Mouse (Mus musculus): ENCODE results near the gene Mag. TPM values are rescaled to one million over a fixed set of nuclear protein-coding genes. Genes with fewer than 3 reads are reported as not detected.
"Not testable (repeated sequence)": the region's sequence is repeated elsewhere in the genome, so short reads cannot be mapped to it uniquely, and the experiment has no call there.

The Mag gene
- polyA plus RNA-seq, 1 experiment from 2014 or later: 0.49 TPM

- Histone ChIP-seq H3K4me3 (peak overlapping the region; percentile 91), H3K36me3 (peaks cover 65% of the 10 kb centered on the region), H3K9me3 (no peaks in the 10 kb centered on the region), H3K27me3 (no peaks in the 10 kb centered on the region), H3K4me2 (peak overlapping the region; percentile 82), H3K4me1 (peaks cover 23% of the 10 kb centered on the region), H3K27ac (no peak overlapping the region), H3K9ac (peak overlapping the region; percentile 99)
- ATAC-seq (ENCODE audit: insufficient number of reproducible peaks, insufficient read depth, low FRiP score, low TSS enrichment, low read depth): no peak
- 83% methylated on average over 12 of the region's 12 CpGs for WGBS
These were observed 40.4 kb upstream of the Mag start for GRCm38 (mm10) chr7:30954971-30955520.

DNA sequence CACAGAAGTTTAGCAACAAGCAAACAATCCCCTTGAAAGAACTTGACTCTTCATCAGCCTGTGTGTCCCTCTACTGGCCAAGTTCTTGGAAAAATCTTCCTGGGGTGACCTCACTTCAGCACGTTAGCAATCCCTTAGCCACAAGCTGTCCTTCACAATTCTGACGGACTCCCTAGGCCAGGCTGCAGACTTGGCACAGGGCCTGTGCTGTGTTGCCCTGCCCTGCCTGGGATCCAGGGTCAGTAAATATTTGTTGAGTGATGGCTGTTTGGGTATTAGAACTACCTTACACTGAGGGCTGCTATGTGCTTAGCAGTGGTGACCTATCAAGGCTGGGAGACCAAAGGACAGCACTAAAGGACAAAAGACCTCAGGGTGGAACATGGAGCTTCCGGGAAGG is 39.4 kb upstream of the Mag start:
- WGBS: 89% methylated on average over 3 of the region's 3 CpGs
- Histone ChIP-seq H3K36me3 (peaks cover 68% of the 10 kb centered on the region), H3K4me2 (no peak overlapping the region), H3K27ac (no peak overlapping the region), H3K27me3 (no peaks in the 10 kb centered on the region), H3K9ac (0 out of 2 replicates have a peak overlapping the region, but pooled peaks have one; percentile 27), H3K9me3 (no peaks in the 10 kb centered on the region), H3K4me1 (peaks cover 23% of the 10 kb centered on the region), H3K4me3 (no peak overlapping the region)
- ATAC-seq (ENCODE audit: insufficient number of reproducible peaks, insufficient read depth, low FRiP score, low TSS enrichment, low read depth): no peak

DNA sequence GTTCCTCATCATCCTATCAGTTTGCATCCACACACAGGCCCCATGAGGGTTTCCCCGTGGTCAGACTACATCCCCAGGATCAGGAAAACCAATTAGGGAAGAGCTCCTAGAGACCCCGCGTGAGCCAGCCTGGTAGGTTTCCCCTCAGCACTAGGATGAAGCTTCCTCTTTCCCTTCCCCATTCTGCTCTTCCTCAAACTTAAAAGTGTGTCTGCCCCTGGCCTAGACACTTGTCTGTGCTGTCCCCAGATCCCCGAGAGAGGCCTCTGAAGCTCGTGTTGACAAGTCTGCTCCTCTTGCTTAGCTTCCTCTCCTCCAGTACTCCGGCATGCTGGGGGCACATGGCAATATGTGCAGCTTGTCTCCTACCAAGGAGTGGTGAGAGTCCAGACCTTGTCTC is 38.8 kb upstream of the Mag start:
- H3K36me3 ChIP-seq: peaks cover 66% of the 10 kb centered on the region
- 0 out of 2 replicates have a peak overlapping the region, but pooled peaks have one; percentile 27 for H3K9ac ChIP-seq
- peaks cover 17% of the 10 kb centered on the region for H3K4me1 ChIP-seq
- WGBS: 88% methylated on average over 6 of the region's 6 CpGs
- no peaks in the 10 kb centered on the region for H3K9me3 ChIP-seq
- H3K4me2 ChIP-seq: no peak overlapping the region
- ATAC-seq (ENCODE audit: insufficient number of reproducible peaks, insufficient read depth, low FRiP score, low TSS enrichment, low read depth): no peak
- H3K27me3 ChIP-seq: no peaks in the 10 kb centered on the region
- H3K4me3 ChIP-seq: no peak overlapping the region
- no peak overlapping the region for H3K27ac ChIP-seq

DNA sequence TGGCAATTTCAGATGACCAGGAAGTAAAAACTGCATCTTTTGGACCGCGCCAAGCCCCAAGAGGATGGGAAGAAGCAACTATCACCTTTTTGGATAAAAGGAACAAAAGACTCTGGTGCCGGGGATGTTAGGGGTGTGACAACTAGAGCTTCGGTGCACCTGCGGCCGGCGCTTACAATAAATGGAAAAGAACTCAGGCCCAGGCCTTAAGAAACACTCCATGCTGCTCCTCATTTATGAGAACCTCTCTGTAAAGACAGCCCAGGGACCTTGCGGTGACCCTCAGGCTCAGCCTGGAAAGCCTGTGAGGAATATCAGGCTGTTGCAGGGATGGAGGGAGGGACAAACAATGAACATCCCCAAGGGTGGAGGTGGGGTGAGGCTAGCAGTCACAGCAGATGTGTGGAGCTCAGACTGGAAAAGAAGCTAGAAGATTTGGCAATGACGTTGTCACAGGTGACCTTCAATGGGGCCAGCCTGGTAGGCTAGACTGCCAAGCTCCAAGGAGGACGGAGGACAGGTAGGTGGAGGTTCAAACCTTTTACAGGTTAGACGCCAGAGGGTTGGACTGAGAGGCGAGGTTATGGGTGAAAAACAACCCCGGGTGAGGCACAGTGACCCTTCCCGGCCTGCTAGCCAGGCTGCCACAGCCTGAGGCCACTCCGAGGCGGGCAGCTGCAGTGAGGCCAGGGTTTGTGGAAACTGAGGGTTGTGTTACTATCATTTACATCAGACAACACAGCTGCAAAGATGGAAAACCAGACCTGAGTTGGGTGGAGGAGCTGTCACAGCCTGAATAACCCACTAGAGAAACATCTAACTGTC is 38.0 kb upstream of the Mag start:
- Histone ChIP-seq H3K27ac (no peak overlapping the region), H3K4me2 (no peak overlapping the region), H3K4me1 (peaks cover 10% of the 10 kb centered on the region), H3K9ac (no peak overlapping the region), H3K27me3 (no peaks in the 10 kb centered on the region), H3K36me3 (peaks cover 63% of the 10 kb centered on the region), H3K4me3 (no peak overlapping the region), H3K9me3 (no peaks in the 10 kb centered on the region)
- no peak for ATAC-seq (ENCODE audit: insufficient number of reproducible peaks, insufficient read depth, low FRiP score, low TSS enrichment, low read depth)
- 93% methylated on average over 16 of the region's 16 CpGs for WGBS

- ATAC-seq (ENCODE audit: insufficient number of reproducible peaks, insufficient read depth, low FRiP score, low TSS enrichment, low read depth); H3K27ac ChIP-seq; H3K9ac ChIP-seq; H3K4me3 ChIP-seq; H3K4me2 ChIP-seq; H3K27me3 ChIP-seq; H3K4me1 ChIP-seq; H3K9me3 ChIP-seq: not testable (repeated sequence)
- peaks cover 75% of the 10 kb centered on the region for H3K36me3 ChIP-seq
- 90% methylated on average over 3 of the region's 3 CpGs for WGBS
These were observed 35.2 kb upstream of the Mag start for GRCm38 (mm10) chr7:30949902-30950301.

GRCm38 (mm10) chr7:30945876-30946275 is 31.2 kb upstream of the Mag start:
- Histone ChIP-seq H3K4me1 (no peaks in the 10 kb centered on the region), H3K27me3 (no peaks in the 10 kb centered on the region), H3K9ac (no peak overlapping the region), H3K9me3 (no peaks in the 10 kb centered on the region), H3K4me3 (no peak overlapping the region), H3K27ac (no peak overlapping the region), H3K36me3 (peaks cover 37% of the 10 kb centered on the region), H3K4me2 (no peak overlapping the region)
- 90% methylated on average over 7 of the region's 7 CpGs for WGBS
- no peak for ATAC-seq (ENCODE audit: insufficient number of reproducible peaks, insufficient read depth, low FRiP score, low TSS enrichment, low read depth)

DNA sequence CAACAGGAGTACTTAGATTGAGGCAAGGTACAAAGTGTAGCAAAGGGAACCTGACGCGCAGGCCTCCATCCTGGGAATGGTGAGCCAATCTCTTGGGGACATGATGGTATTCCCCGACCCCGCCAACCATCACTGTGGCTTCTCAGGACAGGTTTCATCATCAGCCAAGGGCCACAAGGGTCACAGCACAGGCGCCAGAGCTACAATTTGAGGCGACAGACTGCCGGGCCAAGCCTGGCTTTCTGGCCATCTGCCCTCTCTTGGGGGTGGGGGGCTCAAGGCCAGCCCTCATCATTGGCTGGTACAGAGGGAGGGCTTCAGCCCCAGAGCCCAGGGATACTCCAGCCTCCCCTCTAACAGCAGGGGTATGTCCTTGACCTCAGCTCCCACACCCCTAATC is 30.8 kb upstream of the Mag start:
- not testable (repeated sequence) for H3K4me1 ChIP-seq; H3K27ac ChIP-seq; H3K27me3 ChIP-seq; H3K4me2 ChIP-seq; H3K9ac ChIP-seq; H3K9me3 ChIP-seq; ATAC-seq (ENCODE audit: insufficient number of reproducible peaks, insufficient read depth, low FRiP score, low TSS enrichment, low read depth); H3K4me3 ChIP-seq
- H3K36me3 ChIP-seq: peaks cover 32% of the 10 kb centered on the region
- 89% methylated on average over 7 of the region's 7 CpGs for WGBS

- WGBS: 60% methylated on average over 2 of the region's 2 CpGs
These were observed 30.0 kb upstream of the Mag start for GRCm38 (mm10) chr7:30944706-30945105.

GRCm38 (mm10) chr7:30943909-30944635 is 29.4 kb upstream of the Mag start, which contains the start of gene Hamp:
Gene Hamp, minus strand, starts transcription at chr7:30944032.
- no peaks in the 10 kb centered on the region for H3K4me1 ChIP-seq
- H3K27me3 ChIP-seq: no peaks in the 10 kb centered on the region
- no peak for ATAC-seq (ENCODE audit: insufficient number of reproducible peaks, insufficient read depth, low FRiP score, low TSS enrichment, low read depth)
- H3K4me3 ChIP-seq: no peak within 1 kb of the TSS
- WGBS: 69% methylated on average over 9 of the region's 9 CpGs
- peaks cover 20% of the 10 kb centered on the region for H3K36me3 ChIP-seq
- no peak within 1 kb of the TSS for H3K27ac ChIP-seq
- no peak within 1 kb of the TSS for H3K9ac ChIP-seq
- no peaks in the 10 kb centered on the region for H3K9me3 ChIP-seq
- H3K4me2 ChIP-seq: no peak within 1 kb of the TSS

More at GRCm38 (mm10) chr7:30944706-30945105, 30.0 kb upstream of the Mag start:
- H3K4me3 ChIP-seq; H3K9me3 ChIP-seq; H3K9ac ChIP-seq; H3K27me3 ChIP-seq; H3K4me1 ChIP-seq; ATAC-seq (ENCODE audit: insufficient number of reproducible peaks, insufficient read depth, low FRiP score, low TSS enrichment, low read depth); H3K27ac ChIP-seq; H3K4me2 ChIP-seq: not testable (repeated sequence)
- peaks cover 26% of the 10 kb centered on the region for H3K36me3 ChIP-seq

DNA sequence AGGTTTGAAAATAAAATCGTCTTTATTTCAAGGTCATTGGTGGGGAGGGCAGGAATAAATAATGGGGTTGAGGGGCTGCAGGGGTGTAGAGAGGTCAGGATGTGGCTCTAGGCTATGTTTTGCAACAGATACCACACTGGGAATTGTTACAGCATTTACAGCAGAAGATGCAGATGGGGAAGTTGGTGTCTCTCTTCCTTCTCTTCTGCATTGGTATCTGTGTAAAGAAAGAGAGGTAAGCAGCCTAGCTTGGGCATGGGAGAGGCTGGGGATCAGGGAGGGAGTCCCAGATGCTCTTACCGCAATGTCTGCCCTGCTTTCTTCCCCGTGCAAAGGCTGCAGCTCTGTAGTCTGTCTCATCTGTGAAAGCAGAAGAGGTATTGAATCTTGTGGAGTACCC is 27.7 kb upstream of the Mag start:
- not testable (repeated sequence) for ATAC-seq (ENCODE audit: insufficient number of reproducible peaks, insufficient read depth, low FRiP score, low TSS enrichment, low read depth); H3K9me3 ChIP-seq; H3K4me2 ChIP-seq; H3K4me3 ChIP-seq; H3K27ac ChIP-seq; H3K9ac ChIP-seq; H3K27me3 ChIP-seq; H3K4me1 ChIP-seq
- H3K36me3 ChIP-seq: peaks cover 15% of the 10 kb centered on the region
- 33% methylated on average over 3 of the region's 3 CpGs for WGBS

- H3K36me3 ChIP-seq; H3K9me3 ChIP-seq; ATAC-seq (ENCODE audit: insufficient number of reproducible peaks, insufficient read depth, low FRiP score, low TSS enrichment, low read depth); H3K27me3 ChIP-seq; H3K27ac ChIP-seq; H3K9ac ChIP-seq; H3K4me1 ChIP-seq; H3K4me2 ChIP-seq; H3K4me3 ChIP-seq: not testable (repeated sequence)
- WGBS: 88% methylated on average over 1 of the region's 1 CpGs
These were observed 25.4 kb upstream of the Mag start for GRCm38 (mm10) chr7:30940070-30940469.

Data from embryonic facial prominence, embryonic 13.5 days (tissue).